Mouse (Mus musculus): ENCODE results near the gene Lyl1. TPM values are rescaled to one million over a fixed set of nuclear protein-coding genes. Genes with fewer than 3 reads are reported as not detected.
A peak's percentile ranks its signal among the peaks of the same experiment; 100 is the strongest.

Lyl1 gene
- polyA plus RNA-seq, 1 experiment from 2014 or later: 7.8 TPM

DNA sequence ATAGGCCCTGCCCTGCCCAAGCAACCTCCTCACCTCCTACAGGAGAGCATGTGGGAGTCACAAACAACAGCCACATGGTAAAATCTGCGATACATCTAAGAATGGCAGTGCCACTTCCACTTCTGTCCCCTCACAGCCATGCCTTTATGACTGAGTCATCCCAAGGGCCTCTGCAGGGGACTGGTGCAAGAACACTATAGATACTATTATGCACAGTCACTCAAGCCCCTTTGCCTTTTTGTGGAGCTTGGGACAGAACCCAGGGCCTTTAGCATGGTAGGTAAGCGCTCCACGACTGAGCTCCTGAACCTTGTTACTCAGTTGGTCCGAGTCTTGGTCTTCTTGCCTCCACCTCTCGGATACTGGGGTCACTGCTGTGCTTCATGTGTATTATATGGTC is 24.0 kb upstream of the Lyl1 start:
- Histone ChIP-seq H3K27me3 (no peaks in the 10 kb centered on the region), H3K36me3 (peaks cover 68% of the 10 kb centered on the region), H3K4me3 (replicated peaks) (no peak overlapping the region), H3K9me3 (replicated peaks) (no peaks in the 10 kb centered on the region), H3K9ac (no peak overlapping the region), H3K4me2 (no peak overlapping the region), H3K4me1 (no peaks in the 10 kb centered on the region), H3K27ac (no peak overlapping the region)
- no peak for ATAC-seq (replicated peaks; ENCODE audit: low FRiP score)
- 91% methylated on average over 5 of the region's 5 CpGs for WGBS

DNA sequence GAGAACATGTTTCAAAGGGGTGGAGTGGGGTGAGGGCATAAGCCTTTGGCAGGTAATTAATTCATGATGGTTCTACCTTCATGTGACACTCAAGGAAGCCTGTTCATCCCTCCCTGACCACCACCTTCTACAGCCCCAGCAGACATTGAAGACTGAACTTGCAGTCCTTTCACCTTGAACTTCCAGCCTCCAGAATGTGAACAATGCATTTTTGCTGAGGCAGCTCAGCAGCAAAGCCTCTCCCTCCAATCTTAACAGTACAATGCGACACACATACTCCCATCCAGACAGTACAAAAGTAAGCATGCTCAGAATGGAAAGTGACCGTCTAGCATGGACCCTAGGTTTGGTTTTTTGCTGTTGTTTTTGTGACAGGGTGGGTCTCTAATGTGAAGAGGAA is 19.8 kb upstream of the Lyl1 start:
- Histone ChIP-seq H3K36me3 (peaks cover 46% of the 10 kb centered on the region), H3K27ac (no peak overlapping the region), H3K4me3 (replicated peaks) (no peak overlapping the region), H3K27me3 (no peaks in the 10 kb centered on the region), H3K9me3 (replicated peaks) (no peaks in the 10 kb centered on the region), H3K4me2 (no peak overlapping the region), H3K9ac (no peak overlapping the region), H3K4me1 (peaks cover 27% of the 10 kb centered on the region)
- WGBS: 84% methylated on average over 2 of the region's 2 CpGs
- ATAC-seq (replicated peaks; ENCODE audit: low FRiP score): no peak

DNA sequence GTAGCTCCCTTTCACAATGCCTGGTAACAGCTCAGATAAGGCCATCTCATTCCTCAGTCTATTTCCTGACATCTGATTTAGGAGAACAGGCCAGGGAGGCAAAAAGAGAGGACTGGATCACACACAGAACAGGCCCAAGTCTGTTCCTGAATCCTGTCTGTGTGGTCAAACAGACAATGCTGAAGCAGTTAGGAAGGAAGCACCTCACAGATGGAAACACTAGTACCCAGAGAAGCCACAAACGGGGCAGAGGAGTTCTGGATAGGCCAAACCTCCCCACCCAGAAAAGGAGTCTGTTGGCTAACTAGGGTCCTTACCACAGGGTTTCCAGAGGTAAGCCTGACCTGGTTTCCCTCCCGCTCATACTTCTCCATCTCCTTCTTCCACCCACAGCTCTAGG is 19.0 kb upstream of the Lyl1 start:
- H3K4me3 ChIP-seq (replicated peaks): no peak overlapping the region
- ATAC-seq (replicated peaks; ENCODE audit: low FRiP score): no peak
- no peak overlapping the region for H3K9ac ChIP-seq
- 84% methylated on average over 2 of the region's 2 CpGs for WGBS
- H3K9me3 ChIP-seq (replicated peaks): no peaks in the 10 kb centered on the region
- no peak overlapping the region for H3K27ac ChIP-seq
- peaks cover 38% of the 10 kb centered on the region for H3K36me3 ChIP-seq
- H3K4me1 ChIP-seq: peaks cover 32% of the 10 kb centered on the region
- H3K4me2 ChIP-seq: no peak overlapping the region
- no peaks in the 10 kb centered on the region for H3K27me3 ChIP-seq

GRCm38 (mm10) chr8:84684537-84684936 is 16.7 kb upstream of the Lyl1 start:
- no peak overlapping the region for H3K4me3 ChIP-seq (replicated peaks)
- no peaks in the 10 kb centered on the region for H3K27me3 ChIP-seq
- WGBS: 68% methylated on average over 3 of the region's 3 CpGs
- no peak overlapping the region for H3K4me2 ChIP-seq
- H3K4me1 ChIP-seq: peaks cover 43% of the 10 kb centered on the region
- ATAC-seq (replicated peaks; ENCODE audit: low FRiP score): no peak
- no peak overlapping the region for H3K9ac ChIP-seq
- H3K9me3 ChIP-seq (replicated peaks): no peaks in the 10 kb centered on the region
- no peak overlapping the region for H3K27ac ChIP-seq
- peaks cover 29% of the 10 kb centered on the region for H3K36me3 ChIP-seq

DNA sequence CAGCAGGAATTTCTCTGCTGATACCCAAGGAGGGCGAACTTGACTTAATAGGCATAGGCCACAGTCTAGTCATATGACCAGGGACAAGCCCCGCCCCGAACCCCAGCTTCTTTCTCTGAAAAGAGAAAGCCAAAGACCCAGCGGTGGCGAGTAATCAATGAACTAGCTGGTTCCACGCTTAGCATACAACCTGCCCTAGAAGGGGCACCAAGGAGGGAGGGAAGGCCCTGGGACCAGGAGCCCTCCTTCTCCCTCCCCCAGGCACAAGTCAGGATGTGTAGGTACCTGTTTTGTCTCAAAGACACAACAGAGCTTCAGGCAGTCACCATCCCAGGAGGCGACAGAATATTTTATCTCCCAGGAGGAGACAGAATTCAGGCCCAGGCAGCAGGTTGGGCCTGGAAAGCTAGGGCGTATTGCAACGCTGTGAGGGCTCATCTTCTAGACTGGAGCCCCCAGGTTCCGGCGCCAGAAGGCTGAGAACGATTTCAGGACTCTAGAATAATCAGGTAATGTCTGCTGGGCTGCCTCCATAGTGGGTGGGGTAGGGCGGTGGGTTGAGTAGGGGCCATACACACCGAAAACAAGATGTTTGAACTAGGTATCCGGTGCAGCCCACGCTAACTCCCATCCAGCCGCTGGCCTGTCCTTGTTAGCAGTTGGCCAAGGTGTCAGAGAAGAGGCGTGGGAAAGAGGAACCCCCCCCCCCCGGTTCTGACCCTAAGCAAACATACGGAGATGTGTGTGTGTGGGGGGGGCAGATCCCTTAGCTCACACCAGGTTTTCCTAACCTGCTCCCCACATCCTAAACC is 14.9 kb upstream of the Lyl1 start, which contains the start of gene Trmt1:
Gene Trmt1 (plus strand): TSS at position 117 of the 812 bp plus-strand sequence.
- Histone ChIP-seq H3K36me3 (peaks cover 32% of the 10 kb centered on the region), H3K9me3 (replicated peaks) (no peaks in the 10 kb centered on the region), H3K4me3 (replicated peaks) (peak within 1 kb of the TSS; percentile 99), H3K27ac (peak within 1 kb of the TSS; percentile 95), H3K9ac (peak within 1 kb of the TSS; percentile 99), H3K27me3 (no peaks in the 10 kb centered on the region), H3K4me1 (peaks cover 55% of the 10 kb centered on the region), H3K4me2 (peak within 1 kb of the TSS; percentile 90)
- peak; percentile 9 for ATAC-seq (replicated peaks; ENCODE audit: low FRiP score)
- 13% methylated on average over 20 of the region's 20 CpGs for WGBS

DNA sequence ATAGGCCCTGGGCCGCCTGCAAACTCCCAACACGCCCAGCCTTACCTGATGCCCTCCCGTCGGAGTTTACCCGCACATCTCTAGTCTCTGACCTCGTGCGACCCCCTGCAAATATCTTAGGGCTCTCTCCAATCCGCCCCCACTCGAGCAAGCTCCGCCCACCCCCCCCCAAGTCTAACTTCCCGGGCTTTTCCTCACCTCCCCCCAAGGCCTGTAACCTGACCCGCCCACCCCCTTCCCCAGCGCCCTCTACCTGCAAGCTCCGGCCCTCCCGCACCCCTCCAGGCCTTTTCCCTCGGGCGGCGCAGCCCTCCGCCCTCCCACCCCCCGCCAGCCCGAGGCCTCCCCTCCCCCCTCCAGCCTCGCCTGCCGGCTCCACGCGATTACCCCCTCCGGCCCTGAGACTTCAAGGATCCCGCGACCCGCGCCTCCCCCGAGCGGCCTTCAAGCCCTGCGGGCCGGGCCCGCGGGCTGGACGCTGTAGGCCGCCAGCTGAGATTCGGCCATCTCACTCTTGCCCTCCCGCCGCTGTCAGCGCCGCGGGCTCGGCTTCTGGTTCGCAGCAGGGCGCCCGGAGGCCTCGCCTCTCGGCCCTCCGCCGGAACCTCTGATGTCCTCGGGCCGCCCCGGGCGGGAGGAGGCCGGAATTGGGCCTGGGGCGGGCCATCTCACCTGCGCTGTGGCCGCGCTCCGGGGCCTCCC is 14.1 kb upstream of the Lyl1 start:
- Histone ChIP-seq H3K4me2 (peak overlapping the region; percentile 90), H3K27ac (peak overlapping the region; percentile 95), H3K27me3 (no peaks in the 10 kb centered on the region), H3K9ac (peak overlapping the region; percentile 99), H3K4me3 (replicated peaks) (peak overlapping the region; percentile 99), H3K9me3 (replicated peaks) (no peaks in the 10 kb centered on the region), H3K36me3 (peaks cover 30% of the 10 kb centered on the region), H3K4me1 (peaks cover 55% of the 10 kb centered on the region)
- peak; percentile 47 for ATAC-seq (replicated peaks; ENCODE audit: low FRiP score)
- WGBS: 0% methylated on average over 56 of the region's 62 CpGs

- Histone ChIP-seq H3K4me1 (peaks cover 55% of the 10 kb centered on the region), H3K4me2 (peak within 1 kb of the TSS; percentile 90), H3K9me3 (replicated peaks) (no peaks in the 10 kb centered on the region), H3K4me3 (replicated peaks) (peak within 1 kb of the TSS; percentile 99), H3K36me3 (peaks cover 30% of the 10 kb centered on the region), H3K9ac (peak within 1 kb of the TSS; percentile 99), H3K27ac (peak within 1 kb of the TSS; percentile 95), H3K27me3 (no peaks in the 10 kb centered on the region)
- under 1% methylated on average over 35 of the region's 37 CpGs for WGBS
- ATAC-seq (replicated peaks; ENCODE audit: low FRiP score): peak; percentile 81
Measured at GRCm38 (mm10) chr8:84687705-84688100, 13.6 kb upstream of the Lyl1 start, which contains the start of gene Nacc1. Gene Nacc1, minus strand, starts transcription at chr8:84687862.

GRCm38 (mm10) chr8:84689091-84689915 is 12.0 kb upstream of the Lyl1 start:
- Histone ChIP-seq H3K27ac (peak overlapping the region; percentile 72), H3K4me2 (peak overlapping the region; percentile 90), H3K9ac (peak overlapping the region; percentile 80), H3K27me3 (no peaks in the 10 kb centered on the region), H3K36me3 (peaks cover 31% of the 10 kb centered on the region), H3K9me3 (replicated peaks) (no peaks in the 10 kb centered on the region), H3K4me1 (peaks cover 49% of the 10 kb centered on the region), H3K4me3 (replicated peaks) (peak overlapping the region; percentile 99)
- ATAC-seq (replicated peaks; ENCODE audit: low FRiP score): peak; percentile 83
- 0% methylated on average over 47 of the region's 47 CpGs for WGBS

DNA sequence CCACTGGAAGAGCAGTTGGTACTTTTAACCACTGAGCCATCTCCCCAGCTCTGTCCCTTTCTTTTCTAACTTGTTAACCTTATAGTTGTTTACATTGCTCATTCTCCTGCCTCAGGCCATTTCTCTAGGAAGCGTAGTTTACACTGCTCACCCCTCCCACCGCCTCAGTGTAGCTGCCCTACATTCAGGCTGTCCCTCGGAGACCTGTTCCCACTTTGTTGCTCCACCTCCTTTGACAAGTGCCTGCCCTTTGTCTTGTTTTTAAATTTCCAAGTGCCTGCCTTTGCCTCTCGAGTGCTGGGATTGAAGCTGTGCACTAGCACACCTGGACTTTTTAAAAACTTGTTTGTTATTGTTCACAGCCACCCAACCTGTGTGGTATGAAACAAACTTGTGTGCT is 7.9 kb upstream of the Lyl1 start:
- H3K9ac ChIP-seq: no peak overlapping the region
- H3K4me1 ChIP-seq: peaks cover 19% of the 10 kb centered on the region
- H3K36me3 ChIP-seq: peaks cover 69% of the 10 kb centered on the region
- no peak for ATAC-seq (replicated peaks; ENCODE audit: low FRiP score)
- H3K27me3 ChIP-seq: no peaks in the 10 kb centered on the region
- H3K4me3 ChIP-seq (replicated peaks): no peak overlapping the region
- H3K9me3 ChIP-seq (replicated peaks): no peaks in the 10 kb centered on the region
- H3K27ac ChIP-seq: no peak overlapping the region
- 83% methylated on average over 4 of the region's 4 CpGs for WGBS
- H3K4me2 ChIP-seq: no peak overlapping the region

GRCm38 (mm10) chr8:84695140-84695539 is 6.1 kb upstream of the Lyl1 start:
- H3K4me3 ChIP-seq (replicated peaks): no peak overlapping the region
- H3K9ac ChIP-seq: no peak overlapping the region
- WGBS: 93% methylated on average over 6 of the region's 6 CpGs
- H3K4me2 ChIP-seq: no peak overlapping the region
- no peak overlapping the region for H3K27ac ChIP-seq
- ATAC-seq (replicated peaks; ENCODE audit: low FRiP score): no peak
- peaks cover 14% of the 10 kb centered on the region for H3K4me1 ChIP-seq
- no peaks in the 10 kb centered on the region for H3K9me3 ChIP-seq (replicated peaks)
- no peaks in the 10 kb centered on the region for H3K27me3 ChIP-seq
- peaks cover 82% of the 10 kb centered on the region for H3K36me3 ChIP-seq

GRCm38 (mm10) chr8:84697166-84698130 is 3.8 kb upstream of the Lyl1 start:
- no peak for ATAC-seq (replicated peaks; ENCODE audit: low FRiP score)
- Histone ChIP-seq H3K4me3 (replicated peaks) (no peak overlapping the region), H3K27ac (no peak overlapping the region), H3K4me1 (peaks cover 21% of the 10 kb centered on the region), H3K36me3 (peaks cover 69% of the 10 kb centered on the region), H3K27me3 (peaks cover 16% of the 10 kb centered on the region), H3K4me2 (no peak overlapping the region), H3K9me3 (replicated peaks) (no peaks in the 10 kb centered on the region), H3K9ac (no peak overlapping the region)
- 91% methylated on average over 14 of the region's 14 CpGs for WGBS

Data from kidney, embryonic 15.5 days (tissue).